Mouse (Mus musculus) bone marrow macrophage, adult 2 months (primary cell): ENCODE measurements at regions not wholly inside any gene's neighbourhood (a gene's known extent, or its start where the extent isn't known, plus 50 kb on each side); places are given as distances from the start of the nearest gene placed in this dataset.

Experiments
- CTCF ChIP-seq: IDR thresholded peaks from 2 replicates; pipeline ENCODE4 v1.5.1; 2012; ENCODE audit warnings: low read depth, mild to moderate bottlenecking, low read length, moderate library complexity
- POLR2A ChIP-seq: IDR thresholded peaks from 2 replicates; pipeline ENCODE4 v1.6.1; 2012; ENCODE audit warnings: mild to moderate bottlenecking, low read depth, low read length, borderline replicate concordance

- TF ChIP-seq POLR2A: no peak
- no peak for TF ChIP-seq CTCF
Measured at GRCm38 (mm10) chr10:93372281-93372680, 61.3 kb upstream of the Elk3 start.
